Mouse (Mus musculus): ENCODE results near the gene Gtf2ird2. TPM values are rescaled to one million over a fixed set of nuclear protein-coding genes. Genes with fewer than 3 reads are reported as not detected.

The Gtf2ird2 gene
- polyA plus RNA-seq, 1 experiment from 2014 or later, result 6.9 TPM

DNA sequence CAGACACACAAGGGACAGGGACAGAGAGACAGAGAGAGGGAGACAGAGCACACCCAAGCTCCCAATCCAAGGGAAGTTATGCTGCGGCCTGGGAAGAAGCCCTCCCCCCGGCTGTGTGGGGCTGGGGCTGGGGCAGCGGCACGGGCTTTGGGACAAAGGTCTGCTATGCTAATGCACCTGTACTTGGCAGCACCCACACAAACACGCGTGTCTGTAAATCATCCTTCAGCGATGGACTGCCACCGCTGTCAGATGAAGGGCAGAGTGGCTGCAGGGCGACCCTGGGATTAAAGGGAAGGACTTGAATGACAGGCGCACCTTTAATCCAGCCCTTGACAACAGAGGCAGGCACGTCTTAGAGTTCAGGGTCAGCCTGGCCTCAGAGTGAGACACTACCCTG lies 87.6 kb downstream of the Gtf2ird2 start:
- no peak overlapping the region for H3K4me2 ChIP-seq (ENCODE audit: low read depth)
- 94% methylated on average over 11 of the region's 11 CpGs for WGBS
- no peaks in the 10 kb centered on the region for H3K9me3 ChIP-seq (ENCODE audit: control insufficient read depth, low read length)
- H3K36me3 ChIP-seq (ENCODE audit: control insufficient read depth, insufficient read depth, low read length), result peaks cover 40% of the 10 kb centered on the region
- H3K4me1 ChIP-seq (ENCODE audit: control insufficient read depth, insufficient read depth, low read length), result no peaks in the 10 kb centered on the region
- H3K9ac ChIP-seq (ENCODE audit: low read length), result no peak overlapping the region
- H3K27me3 ChIP-seq (ENCODE audit: control insufficient read depth, insufficient read depth, low read length), result no peaks in the 10 kb centered on the region
- no peak overlapping the region for H3K27ac ChIP-seq (ENCODE audit: low read depth, low read length)
- no peak overlapping the region for H3K4me3 ChIP-seq (ENCODE audit: low read depth, low read length)
- DNase-seq (ENCODE audit: low spot score) (no peak), ATAC-seq (ENCODE audit: insufficient read depth, low FRiP score, low TSS enrichment) (no peak)

DNA sequence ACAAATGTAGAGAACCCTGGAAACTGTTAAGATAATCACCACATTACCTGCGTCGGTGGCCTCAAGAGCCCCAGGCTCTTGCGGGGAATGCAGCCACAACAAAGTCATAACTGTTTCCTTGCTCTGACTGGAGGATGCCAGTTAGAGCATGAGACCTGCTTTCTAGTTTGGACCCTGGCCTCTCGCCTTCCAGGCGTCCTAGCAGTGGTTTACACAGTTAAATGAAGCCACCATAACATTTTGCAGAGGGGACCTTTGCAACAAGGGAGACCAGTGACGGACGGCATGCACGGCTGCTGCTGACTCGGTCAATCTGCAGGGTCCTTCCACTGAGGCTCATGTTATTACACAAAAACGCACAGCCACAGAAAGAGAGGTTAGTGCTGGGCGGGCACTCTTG lies 88.9 kb downstream of the Gtf2ird2 start:
- ATAC-seq (ENCODE audit: insufficient read depth, low FRiP score, low TSS enrichment) (no peak), DNase-seq (ENCODE audit: low spot score) (no peak)
- no peak overlapping the region for H3K27ac ChIP-seq (ENCODE audit: low read depth, low read length)
- no peaks in the 10 kb centered on the region for H3K27me3 ChIP-seq (ENCODE audit: control insufficient read depth, insufficient read depth, low read length)
- H3K9me3 ChIP-seq (ENCODE audit: control insufficient read depth, low read length), result no peaks in the 10 kb centered on the region
- no peaks in the 10 kb centered on the region for H3K4me1 ChIP-seq (ENCODE audit: control insufficient read depth, insufficient read depth, low read length)
- no peak overlapping the region for H3K9ac ChIP-seq (ENCODE audit: low read length)
- no peak overlapping the region for H3K4me3 ChIP-seq (ENCODE audit: low read depth, low read length)
- H3K4me2 ChIP-seq (ENCODE audit: low read depth), result no peak overlapping the region
- 91% methylated on average over 11 of the region's 11 CpGs for WGBS
- H3K36me3 ChIP-seq (ENCODE audit: control insufficient read depth, insufficient read depth, low read length), result peaks cover 40% of the 10 kb centered on the region

DNA sequence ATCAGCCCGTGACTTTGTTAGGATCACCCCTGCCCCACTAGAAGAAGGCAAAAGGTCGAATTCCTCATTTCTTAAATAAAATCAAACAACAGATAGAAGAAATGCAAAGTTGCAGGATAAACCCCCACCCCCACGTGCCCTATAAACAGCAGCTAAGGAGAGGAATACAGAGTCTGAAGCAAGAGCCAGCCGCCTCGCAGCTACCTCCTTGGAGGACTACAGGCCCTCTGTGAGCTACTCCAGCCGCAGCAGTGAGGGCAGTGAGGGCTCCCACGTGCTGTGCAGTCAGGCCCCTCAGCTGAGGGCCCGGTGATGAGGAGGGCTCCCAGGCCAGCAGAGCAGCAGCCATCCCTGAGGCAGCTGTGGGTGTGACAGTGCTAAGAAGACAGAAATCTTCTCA lies 89.9 kb downstream of the Gtf2ird2 start:
- Histone ChIP-seq H3K4me1 (ENCODE audit: control insufficient read depth, insufficient read depth, low read length) (no peaks in the 10 kb centered on the region), H3K27ac (ENCODE audit: low read depth, low read length) (no peak overlapping the region), H3K4me2 (ENCODE audit: low read depth) (no peak overlapping the region), H3K9me3 (ENCODE audit: control insufficient read depth, low read length) (no peaks in the 10 kb centered on the region), H3K36me3 (ENCODE audit: control insufficient read depth, insufficient read depth, low read length) (peaks cover 42% of the 10 kb centered on the region), H3K4me3 (ENCODE audit: low read depth, low read length) (no peak overlapping the region), H3K27me3 (ENCODE audit: control insufficient read depth, insufficient read depth, low read length) (no peaks in the 10 kb centered on the region), H3K9ac (ENCODE audit: low read length) (no peak overlapping the region)
- DNase-seq (ENCODE audit: low spot score), result no peak
- whole genome bisulfite sequencing, result 90% methylated on average over 8 of the region's 8 CpGs
- no peak for ATAC-seq (ENCODE audit: insufficient read depth, low FRiP score, low TSS enrichment)

Other genes starting within 250 kb of the Gtf2ird2 start
- 12.5 and 12.6 TPM in 2 replicates for gene Castor2, start 84.3 kb upstream of the Gtf2ird2 start, polyA plus RNA-seq (2014; fragmentation: Nextera tagmentation; extraction: Ambion mirVana)
- gene Rcc1l, start 7.2 kb upstream of the Gtf2ird2 start, polyA plus RNA-seq (2014; fragmentation: Nextera tagmentation; extraction: Ambion mirVana), result 23.6 and 25.4 TPM in 2 replicates
- gene Ncf1, start 45.6 kb downstream of the Gtf2ird2 start, polyA plus RNA-seq (2014; fragmentation: Nextera tagmentation; extraction: Ambion mirVana), result 2.5 and 3.1 TPM in 2 replicates
- 193 and 196 TPM in 2 replicates for gene Gtf2i, start 130.7 kb downstream of the Gtf2ird2 start, polyA plus RNA-seq (2014; fragmentation: Nextera tagmentation; extraction: Ambion mirVana)

Data from neural tube, embryonic 11.5 days (tissue).